Mouse (Mus musculus): ENCODE measurements around the gene Dclk2. TPM values are rescaled to one million over a fixed set of nuclear protein-coding genes. Genes with fewer than 3 reads are reported as not detected.

Gene Dclk2
- polyA plus RNA-seq, 1 experiment, result 108 TPM

- DNase-seq (ENCODE audit: extremely low spot score in 1 of 2, low spot score in 1 of 2), result no peak
Measured at GRCm38 (mm10) chr3:86762456-86762855, 158.2 kb downstream of the Dclk2 start.

DNA sequence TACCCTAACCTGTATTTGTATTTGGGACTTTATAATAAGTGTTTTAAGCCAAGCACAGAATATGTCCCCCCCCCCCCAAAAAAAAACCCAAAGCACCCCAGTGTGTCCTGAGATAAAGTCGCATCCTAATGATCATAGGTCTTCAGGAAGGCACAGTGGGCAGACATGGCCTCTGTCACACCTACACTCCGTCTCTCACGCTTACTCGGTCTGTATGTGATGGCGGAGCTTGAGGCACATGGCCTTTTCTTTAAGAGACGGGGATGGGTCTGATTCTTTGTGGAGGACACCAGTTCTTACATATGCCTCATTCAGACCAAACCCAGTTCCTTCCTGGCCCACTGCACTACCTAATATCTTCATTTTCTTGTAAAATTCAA lies 158.6 kb downstream of the Dclk2 start:
- DNase-seq (ENCODE audit: extremely low spot score in 1 of 2, low spot score in 1 of 2), result no peak

- peak; percentile 57 to 93 for DNase-seq (ENCODE audit: extremely low spot score in 1 of 2, low spot score in 1 of 2)
Measured at GRCm38 (mm10) chr3:86761095-86762035, 159.3 kb downstream of the Dclk2 start.

DNA sequence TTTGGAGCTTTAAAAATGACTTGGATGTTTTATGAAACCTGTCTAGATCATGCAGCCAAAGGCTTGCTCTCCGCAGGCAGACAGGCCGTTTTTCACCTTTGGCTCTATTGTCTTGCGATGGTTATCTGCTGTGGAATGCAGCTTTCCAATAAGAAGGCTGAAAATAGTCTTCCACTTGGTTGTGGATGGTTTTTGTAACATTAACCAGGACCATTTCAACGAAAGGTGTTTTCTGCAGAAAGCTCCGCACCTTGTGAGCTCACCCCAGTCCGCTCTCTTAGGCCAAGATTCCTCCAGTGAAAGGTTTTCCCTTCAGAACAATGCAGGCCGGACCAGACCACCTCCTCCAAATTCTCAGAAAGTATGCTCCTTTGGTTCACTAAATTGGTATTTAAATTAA lies 160.2 kb downstream of the Dclk2 start:
- DNase-seq (ENCODE audit: extremely low spot score in 1 of 2, low spot score in 1 of 2), result no peak

- no peak for DNase-seq (ENCODE audit: extremely low spot score in 1 of 2, low spot score in 1 of 2)
Measured at GRCm38 (mm10) chr3:86759834-86760233, 160.8 kb downstream of the Dclk2 start.

- DNase-seq (ENCODE audit: extremely low spot score in 1 of 2, low spot score in 1 of 2), result no peak
Measured at GRCm38 (mm10) chr3:86759383-86759782, 161.3 kb downstream of the Dclk2 start.

GRCm38 (mm10) chr3:86758727-86759126 lies 161.9 kb downstream of the Dclk2 start:
- DNase-seq (ENCODE audit: extremely low spot score in 1 of 2, low spot score in 1 of 2), result no peak

- no peak for DNase-seq (ENCODE audit: extremely low spot score in 1 of 2, low spot score in 1 of 2)
Measured at GRCm38 (mm10) chr3:86756548-86756947, 164.1 kb downstream of the Dclk2 start.

GRCm38 (mm10) chr3:86754595-86755557 lies 165.8 kb downstream of the Dclk2 start:
- DNase-seq (ENCODE audit: extremely low spot score in 1 of 2, low spot score in 1 of 2), result no peak

DNA sequence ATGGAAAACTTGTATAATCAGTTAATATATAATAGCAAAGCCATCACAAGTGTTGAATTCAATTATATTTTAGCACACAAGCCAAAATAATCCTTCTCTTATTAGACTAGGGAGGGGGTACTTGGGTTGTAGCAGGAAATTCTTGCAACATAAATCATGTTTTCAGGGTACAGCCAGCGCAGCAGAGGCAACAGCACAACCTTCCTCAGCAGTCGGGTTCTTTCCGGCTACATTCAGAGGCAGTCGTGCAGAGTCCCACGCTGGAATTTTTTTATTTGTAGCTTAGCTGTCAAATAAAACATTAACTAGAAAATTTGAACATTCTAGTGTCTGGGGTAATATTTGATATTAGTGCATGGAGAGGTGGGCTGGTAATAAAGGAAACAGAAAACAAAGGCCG lies 166.5 kb downstream of the Dclk2 start:
- DNase-seq (ENCODE audit: extremely low spot score in 1 of 2, low spot score in 1 of 2), result no peak

DNA sequence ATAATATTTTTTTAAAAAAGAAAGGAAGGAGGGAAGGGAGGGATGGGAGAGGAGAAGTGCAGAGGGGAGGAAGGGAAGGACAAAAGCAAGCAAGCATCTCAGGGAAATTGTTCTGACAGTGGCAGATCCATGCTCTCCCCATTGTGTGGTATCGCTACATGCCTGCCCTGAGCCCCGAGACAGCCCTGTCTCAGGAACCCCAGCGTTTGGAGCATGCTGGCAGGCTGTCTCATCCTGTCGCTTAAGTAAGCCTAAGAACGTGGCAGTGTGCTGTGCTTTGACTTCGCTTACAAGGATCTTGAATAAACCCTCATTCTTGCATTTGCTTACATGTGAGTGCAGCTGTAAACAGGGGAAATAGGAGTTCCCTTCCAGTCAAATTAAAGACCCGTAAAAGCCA lies 170.0 kb downstream of the Dclk2 start:
- no peak for DNase-seq (ENCODE audit: extremely low spot score in 1 of 2, low spot score in 1 of 2)

GRCm38 (mm10) chr3:86745769-86746512 lies 174.7 kb downstream of the Dclk2 start:
- no peak for DNase-seq (ENCODE audit: extremely low spot score in 1 of 2, low spot score in 1 of 2)

DNA sequence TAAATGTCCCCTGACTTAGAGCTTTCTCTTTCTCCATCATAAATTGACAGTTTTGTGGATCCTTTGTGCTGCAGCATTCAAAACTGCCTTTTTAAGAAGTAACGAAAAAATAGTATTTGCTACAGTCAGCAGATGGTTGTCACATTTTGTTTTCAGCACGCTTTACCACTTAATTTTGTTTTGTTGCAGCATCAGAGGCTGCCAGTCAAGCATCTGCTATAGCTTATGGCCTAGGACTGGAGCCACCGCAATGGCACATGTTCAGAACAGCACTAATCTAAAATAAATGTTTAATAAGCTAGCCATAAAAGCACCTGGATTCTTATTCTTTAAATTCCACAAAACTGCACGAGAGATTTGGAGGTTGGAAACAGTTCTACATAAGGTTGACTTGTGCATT lies 175.3 kb downstream of the Dclk2 start:
- DNase-seq (ENCODE audit: extremely low spot score in 1 of 2, low spot score in 1 of 2), result no peak

DNA sequence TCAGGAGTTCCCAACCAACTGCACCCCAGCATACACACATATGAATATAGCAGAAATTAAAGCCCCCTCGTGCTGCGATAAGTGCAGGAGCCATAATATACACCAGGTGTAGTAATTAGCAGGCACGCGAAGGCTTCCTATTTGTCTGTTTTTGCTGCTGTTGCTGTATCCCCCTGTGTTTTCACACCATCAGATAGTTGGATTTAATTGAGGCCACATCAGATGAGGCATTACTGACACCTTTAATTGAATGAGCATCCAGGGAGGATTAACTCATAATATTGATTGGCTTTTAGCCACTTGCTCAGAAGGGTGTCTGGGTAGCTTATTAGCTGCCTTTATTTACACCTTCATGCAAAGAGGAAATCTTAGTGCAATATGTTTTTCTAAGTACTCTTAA lies 180.9 kb downstream of the Dclk2 start:
- DNase-seq (ENCODE audit: extremely low spot score in 1 of 2, low spot score in 1 of 2), result no peak

DNA sequence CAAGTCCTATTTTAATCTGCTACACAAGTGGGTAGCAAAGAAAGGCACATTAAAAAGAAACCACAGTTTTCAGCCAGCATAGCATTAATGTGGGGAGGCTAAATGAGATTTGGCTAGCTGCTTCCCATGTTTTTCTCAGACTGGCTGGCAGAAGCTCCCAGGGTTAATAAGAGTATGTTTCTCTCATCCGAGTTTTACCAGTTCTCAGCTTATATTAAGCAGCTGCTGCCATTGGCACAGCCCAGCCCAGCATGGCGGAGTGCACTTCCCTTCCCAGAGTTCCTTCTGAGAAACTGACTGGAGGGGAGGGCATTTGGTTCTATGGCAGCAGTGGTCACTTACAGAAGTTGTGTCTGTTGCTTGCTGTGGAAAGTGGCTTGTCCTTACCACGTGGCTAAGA lies 181.8 kb downstream of the Dclk2 start:
- DNase-seq (ENCODE audit: extremely low spot score in 1 of 2, low spot score in 1 of 2), result no peak

Other genes starting within 250 kb of the Dclk2 start
- gene Cd1d1, start 78.6 kb upstream of the Dclk2 start, polyA plus RNA-seq (2012; rRNA removed), result 7.3 and 10.5 TPM in 2 replicates

Data from frontal cortex, adult 2 months (tissue).